Mouse (Mus musculus) hindbrain, postnatal 0 days (tissue): ENCODE results near the gene Stip1. TPM values are rescaled to one million over a fixed set of nuclear protein-coding genes. Genes with fewer than 3 reads are reported as not detected.

Source experiments
- ATAC-seq: fragments of 200-750 bp; cut with Nextera tagmentation; 2 replicates; pipeline ENCODE4 v1.8.0; 2017; ENCODE audit warnings: mild to moderate bottlenecking, moderate TSS enrichment, moderate library complexity
- DNase-seq: peaks from one replicate; pipeline ENCODE4 v3.0.0-alpha.2; 2015; ENCODE audit warnings: low spot score
- H3K27ac ChIP-seq: fragments of 300-500 bp; sonication (generic); 2 replicates; pipeline ENCODE4 v1.5.1; 2014; ENCODE audit warnings: mild to moderate bottlenecking
- H3K27me3 ChIP-seq: fragments of 300-500 bp; sonication (generic); 2 replicates; pipeline ENCODE4 v1.6.1; 2014; ENCODE audit warnings: low read length, mixed read lengths; ENCODE audit not compliant: insufficient read depth
- H3K36me3 ChIP-seq: fragments of 300-500 bp; sonication (generic); 2 replicates; pipeline ENCODE4 v1.6.1; 2014; ENCODE audit warnings: low read length, mixed read lengths; ENCODE audit not compliant: insufficient read depth
- H3K4me1 ChIP-seq: fragments of 300-500 bp; sonication (generic); 2 replicates; pipeline ENCODE4 v1.6.1; 2014; ENCODE audit warnings: antibody characterized with exemption, low read length, mixed read lengths; ENCODE audit not compliant: insufficient read depth
- H3K4me2 ChIP-seq: fragments of 300-500 bp; sonication (generic); 2 replicates; pipeline ENCODE4 v1.6.1; 2014; ENCODE audit warnings: low read depth, mild to moderate bottlenecking, low read length, moderate library complexity, mixed read lengths
- H3K4me3 ChIP-seq: fragments of 300-500 bp; sonication (generic); 2 replicates; pipeline ENCODE4 v1.5.1; 2014; ENCODE audit warnings: low read length
- H3K9ac ChIP-seq: fragments of 300-500 bp; sonication (generic); replicated peaks from 2 replicates; pipeline ENCODE4 v1.6.1; 2014; ENCODE audit warnings: mild to moderate bottlenecking, low read length, moderate library complexity, mixed read lengths
- H3K9me3 ChIP-seq: fragments of 300-500 bp; sonication (generic); 2 replicates; pipeline ENCODE4 v1.6.1; 2016; ENCODE audit warnings: low read length, mixed read lengths
- CTCF ChIP-seq: IDR thresholded peaks from 2 replicates; pipeline ENCODE4 v1.5.1; 2016; ENCODE audit warnings: antibody characterized with exemption, control low read depth, low read depth
- WGBS: fragments of 180-500 bp; shearing (Covaris S2); extraction: QIAGEN DNeasy Blood & Tissue Kit; methylation state at CpG from one replicate; pipeline ENCODE4 v1.1.7; 2014; 5-methylcytosine and 5-hydroxymethylcytosine counted together
- polyA plus RNA-seq: library from polyadenylated mRNA; unstranded; fragments of >200 nt; fragmentation: Nextera tagmentation; extraction: Ambion mirVana; gene quantifications from 2 replicates; pipeline ENCODE4 v1.2.1, GENCODE M21; 2015
- total RNA-seq: library from RNA; depleted of rRNA; stranded (reverse); fragments of >200 nt; gene quantifications from 2 replicates; pipeline ENCODE4 v1.2.3, GENCODE M21; 2014

The Stip1 gene
- total and polyA plus RNA-seq, 2 experiments from 2014 or later, result 89.0 to 151 TPM

- H3K4me1 ChIP-seq, result peaks cover 36% of the 10 kb centered on the region
- no peak for ATAC-seq
- TF ChIP-seq CTCF, result no peak
- no peak overlapping the region for H3K9ac ChIP-seq
- H3K27ac ChIP-seq, result no peak overlapping the region
- peak overlapping the region; percentile 28 for H3K4me2 ChIP-seq
- H3K9me3 ChIP-seq, result no peaks in the 10 kb centered on the region
- no peaks in the 10 kb centered on the region for H3K36me3 ChIP-seq
- no peaks in the 10 kb centered on the region for H3K27me3 ChIP-seq
- WGBS, result 11% methylated on average over 33 of the region's 35 CpGs
- DNase-seq, result no peak
- no peak overlapping the region for H3K4me3 ChIP-seq
Observed at GRCm38 (mm10) chr19:7069781-7070763, 30.3 kb upstream of the Stip1 start.

- no peaks in the 10 kb centered on the region for H3K9me3 ChIP-seq
Observed at GRCm38 (mm10) chr19:7068661-7069531, 29.1 kb upstream of the Stip1 start.

GRCm38 (mm10) chr19:7068136-7068535 is 28.4 kb upstream of the Stip1 start:
- H3K4me1 ChIP-seq, result peaks cover 30% of the 10 kb centered on the region
- no peak overlapping the region for H3K27ac ChIP-seq
- H3K27me3 ChIP-seq, result no peaks in the 10 kb centered on the region
- no peaks in the 10 kb centered on the region for H3K36me3 ChIP-seq
- peak; percentile 93 for TF ChIP-seq CTCF
- peak overlapping the region; percentile 24 for H3K4me2 ChIP-seq
- H3K9me3 ChIP-seq, result no peaks in the 10 kb centered on the region
- peak; percentile 87 for DNase-seq
- ATAC-seq, result peak; percentile 58
- no peak overlapping the region for H3K4me3 ChIP-seq
- 2% methylated on average over 14 of the region's 14 CpGs for WGBS
- H3K9ac ChIP-seq, result no peak overlapping the region

More at GRCm38 (mm10) chr19:7068661-7069531, 29.1 kb upstream of the Stip1 start:
- Histone ChIP-seq H3K36me3 (no peaks in the 10 kb centered on the region), H3K4me3 (no peak overlapping the region), H3K27ac (no peak overlapping the region), H3K4me1 (peaks cover 31% of the 10 kb centered on the region), H3K9ac (no peak overlapping the region), H3K27me3 (no peaks in the 10 kb centered on the region), H3K4me2 (peak overlapping the region; percentile 24)
- DNase-seq (peak; percentile 70), ATAC-seq (0 out of 2 replicates have a peak, but pooled peaks have one; percentile 6)
- 26% methylated on average over 11 of the region's 11 CpGs for WGBS
- peak; percentile 69 for TF ChIP-seq CTCF

GRCm38 (mm10) chr19:7067344-7068050 is 27.7 kb upstream of the Stip1 start:
- no peak for DNase-seq

GRCm38 (mm10) chr19:7066828-7067342 is 27.1 kb upstream of the Stip1 start:
- no peaks in the 10 kb centered on the region for H3K27me3 ChIP-seq
- no peak overlapping the region for H3K4me2 ChIP-seq
- H3K36me3 ChIP-seq, result no peaks in the 10 kb centered on the region
- no peak overlapping the region; the same call in 1 of the 2 replicates for H3K9ac ChIP-seq
- peaks cover 26% of the 10 kb centered on the region for H3K4me1 ChIP-seq
- WGBS, result 41% methylated on average over 8 of the region's 8 CpGs
- H3K27ac ChIP-seq, result no peak overlapping the region
- H3K4me3 ChIP-seq, result no peak overlapping the region
- no peaks in the 10 kb centered on the region for H3K9me3 ChIP-seq
- DNase-seq (no peak), ATAC-seq (no peak)
- TF ChIP-seq CTCF, result no peak

More at GRCm38 (mm10) chr19:7067344-7068050, 27.7 kb upstream of the Stip1 start:
- H3K9me3 ChIP-seq, result no peaks in the 10 kb centered on the region
- no peak for TF ChIP-seq CTCF
- no peaks in the 10 kb centered on the region for H3K27me3 ChIP-seq
- no peaks in the 10 kb centered on the region for H3K36me3 ChIP-seq
- 45% methylated on average over 20 of the region's 20 CpGs for WGBS
- H3K9ac ChIP-seq, result no peak overlapping the region
- peak; percentile 0; the same call in 1 of the 2 replicates for ATAC-seq
- H3K27ac ChIP-seq, result no peak overlapping the region
- no peak overlapping the region for H3K4me2 ChIP-seq
- peaks cover 30% of the 10 kb centered on the region for H3K4me1 ChIP-seq
- no peak overlapping the region for H3K4me3 ChIP-seq
